Mouse (Mus musculus): Measurements from ENCODE around the gene Gm37240. TPM values are rescaled to one million over a fixed set of nuclear protein-coding genes. Genes with fewer than 3 reads are reported as not detected.

Gm37240 gene
- polyA plus RNA-seq, 1 experiment from 2014 or later: 0.52 TPM

- no peak overlapping the region for H3K9ac ChIP-seq (ENCODE audit: low read depth, low read length)
- H3K9me3 ChIP-seq (ENCODE audit: control insufficient read depth, low read length): no peaks in the 10 kb centered on the region
- H3K36me3 ChIP-seq (ENCODE audit: control insufficient read depth, insufficient read depth, low read length): no peaks in the 10 kb centered on the region
- H3K4me3 ChIP-seq (ENCODE audit: low read depth, low read length): no peak overlapping the region
- no peaks in the 10 kb centered on the region for H3K4me1 ChIP-seq (replicated peaks; ENCODE audit: control insufficient read depth, insufficient read depth, low read length)
- 75% methylated on average over 21 of the region's 21 CpGs for WGBS
- H3K4me2 ChIP-seq (replicated peaks; ENCODE audit: low read depth, low read length): no peak overlapping the region
- ATAC-seq (ENCODE audit: low FRiP score) (no peak), DNase-seq (ENCODE audit: low spot score) (no peak)
- H3K27ac ChIP-seq (ENCODE audit: low read depth, low read length): no peak overlapping the region
- H3K27me3 ChIP-seq (ENCODE audit: control insufficient read depth, insufficient read depth, low read length): no peaks in the 10 kb centered on the region
Observed at GRCm38 (mm10) chr3:85080882-85081558, 806.3 kb downstream of the Gm37240 start.

DNA sequence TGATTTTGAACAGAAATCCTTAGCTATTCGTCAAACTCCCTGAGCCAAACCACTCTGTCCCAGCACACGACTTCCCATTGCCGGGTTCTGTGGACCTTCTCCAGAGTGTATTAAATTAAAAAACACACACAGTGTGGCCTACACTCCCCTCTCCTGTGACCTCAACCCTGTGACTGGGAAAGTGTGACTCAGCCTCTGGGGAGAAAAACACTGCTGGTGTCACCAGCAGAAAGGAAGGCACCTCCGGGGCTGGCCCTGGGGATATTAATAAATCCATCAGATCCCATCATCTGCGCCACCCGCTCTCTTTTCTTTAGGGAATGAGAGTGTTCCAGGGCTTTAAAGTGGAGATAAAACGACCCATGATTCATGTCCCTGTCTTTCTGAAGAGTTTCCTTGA, 823.2 kb downstream of the Gm37240 start:
- DNase-seq (ENCODE audit: low spot score) (no peak), ATAC-seq (ENCODE audit: low FRiP score) (no peak)
- H3K4me2 ChIP-seq (replicated peaks; ENCODE audit: low read depth, low read length): no peak overlapping the region
- no peaks in the 10 kb centered on the region for H3K36me3 ChIP-seq (ENCODE audit: control insufficient read depth, insufficient read depth, low read length)
- no peak overlapping the region for H3K27ac ChIP-seq (ENCODE audit: low read depth, low read length)
- no peaks in the 10 kb centered on the region for H3K4me1 ChIP-seq (replicated peaks; ENCODE audit: control insufficient read depth, insufficient read depth, low read length)
- H3K9ac ChIP-seq (ENCODE audit: low read depth, low read length): no peak overlapping the region
- WGBS: 77% methylated on average over 7 of the region's 7 CpGs
- H3K9me3 ChIP-seq (ENCODE audit: control insufficient read depth, low read length): no peaks in the 10 kb centered on the region
- H3K4me3 ChIP-seq (ENCODE audit: low read depth, low read length): no peak overlapping the region
- no peaks in the 10 kb centered on the region for H3K27me3 ChIP-seq (ENCODE audit: control insufficient read depth, insufficient read depth, low read length)

DNA sequence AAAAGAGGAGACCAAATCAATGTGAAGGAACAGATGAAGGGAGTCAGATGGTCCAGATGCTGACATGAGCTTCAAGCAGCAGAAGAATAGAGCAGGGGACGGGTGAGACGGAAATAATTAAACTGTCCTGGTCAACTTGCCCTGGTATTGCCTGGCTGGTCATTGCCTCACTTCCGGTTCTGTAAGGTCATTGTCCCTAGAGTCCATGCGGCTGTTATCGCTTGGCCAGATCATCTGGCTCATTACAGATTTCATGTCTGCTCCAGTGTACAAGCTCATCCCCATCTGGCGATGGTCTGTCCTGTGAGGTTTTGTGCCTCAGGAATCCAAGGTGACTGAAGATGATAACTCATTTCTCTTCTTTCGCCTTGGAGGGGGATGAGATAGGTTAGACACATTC, 827.2 kb downstream of the Gm37240 start:
- no peak overlapping the region for H3K4me2 ChIP-seq (replicated peaks; ENCODE audit: low read depth, low read length)
- 93% methylated on average over 7 of the region's 7 CpGs for WGBS

DNA sequence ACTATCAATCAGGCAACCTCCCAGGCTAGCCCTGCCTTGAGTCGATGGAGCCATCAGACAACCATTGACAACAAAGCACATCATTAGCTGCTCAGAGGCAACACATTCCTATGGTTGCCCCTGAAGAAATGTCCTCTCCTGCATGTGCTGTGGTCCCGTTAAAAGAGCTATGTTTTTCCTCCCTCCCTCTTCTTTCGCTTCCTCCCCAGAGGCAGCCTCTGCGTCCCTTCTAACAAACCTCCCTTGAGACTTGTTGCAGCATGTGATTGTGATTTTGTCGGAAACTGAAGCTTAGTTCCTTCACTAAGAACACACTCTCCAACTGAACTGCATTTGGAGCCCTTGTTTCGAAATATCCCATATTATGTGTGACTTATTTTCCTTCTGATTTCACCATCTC, 830.1 kb downstream of the Gm37240 start:
- Histone ChIP-seq H3K36me3 (ENCODE audit: control insufficient read depth, insufficient read depth, low read length) (no peaks in the 10 kb centered on the region), H3K4me3 (ENCODE audit: low read depth, low read length) (no peak overlapping the region), H3K27ac (ENCODE audit: low read depth, low read length) (no peak overlapping the region), H3K27me3 (ENCODE audit: control insufficient read depth, insufficient read depth, low read length) (no peaks in the 10 kb centered on the region), H3K9me3 (ENCODE audit: control insufficient read depth, low read length) (no peaks in the 10 kb centered on the region), H3K4me2 (replicated peaks; ENCODE audit: low read depth, low read length) (no peak overlapping the region), H3K9ac (ENCODE audit: low read depth, low read length) (no peak overlapping the region), H3K4me1 (replicated peaks; ENCODE audit: control insufficient read depth, insufficient read depth, low read length) (no peaks in the 10 kb centered on the region)
- 78% methylated on average over 6 of the region's 6 CpGs for WGBS
- no peak for ATAC-seq (ENCODE audit: low FRiP score)
- no peak for DNase-seq (ENCODE audit: low spot score)

More for the DNA sequence above, 827.2 kb downstream of the Gm37240 start:
- Histone ChIP-seq H3K9ac (ENCODE audit: low read depth, low read length) (no peak overlapping the region), H3K4me1 (replicated peaks; ENCODE audit: control insufficient read depth, insufficient read depth, low read length) (no peaks in the 10 kb centered on the region), H3K27me3 (ENCODE audit: control insufficient read depth, insufficient read depth, low read length) (no peaks in the 10 kb centered on the region), H3K36me3 (ENCODE audit: control insufficient read depth, insufficient read depth, low read length) (no peaks in the 10 kb centered on the region), H3K9me3 (ENCODE audit: control insufficient read depth, low read length) (no peaks in the 10 kb centered on the region), H3K27ac (ENCODE audit: low read depth, low read length) (no peak overlapping the region), H3K4me3 (ENCODE audit: low read depth, low read length) (no peak overlapping the region)
- DNase-seq (ENCODE audit: low spot score): no peak
- ATAC-seq (ENCODE audit: low FRiP score): no peak

DNA sequence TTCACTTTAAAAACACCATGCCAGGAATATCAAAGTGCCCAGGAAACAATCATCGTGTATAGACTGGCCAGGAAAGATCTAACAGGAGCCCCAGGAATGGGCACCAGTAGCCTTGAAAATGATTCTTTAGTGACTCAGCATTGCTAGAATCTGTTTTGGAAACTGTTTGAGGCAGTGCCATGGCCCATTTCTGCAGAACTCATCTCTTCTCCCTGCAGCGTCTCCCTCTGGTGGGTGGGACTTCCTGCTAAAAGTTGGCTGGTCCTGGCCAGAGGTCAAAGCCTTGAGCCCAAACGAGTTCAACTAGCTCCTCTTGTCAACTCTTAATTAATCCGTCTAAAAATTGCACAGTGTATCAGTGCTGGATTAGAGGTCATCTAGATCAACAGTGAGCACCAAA, 833.8 kb downstream of the Gm37240 start:
- 80% methylated on average over 4 of the region's 4 CpGs for WGBS
- H3K4me3 ChIP-seq (ENCODE audit: low read depth, low read length): no peak overlapping the region
- no peaks in the 10 kb centered on the region for H3K27me3 ChIP-seq (ENCODE audit: control insufficient read depth, insufficient read depth, low read length)
- no peaks in the 10 kb centered on the region for H3K4me1 ChIP-seq (replicated peaks; ENCODE audit: control insufficient read depth, insufficient read depth, low read length)
- no peaks in the 10 kb centered on the region for H3K9me3 ChIP-seq (ENCODE audit: control insufficient read depth, low read length)
- no peak for ATAC-seq (ENCODE audit: low FRiP score)
- no peak overlapping the region for H3K27ac ChIP-seq (ENCODE audit: low read depth, low read length)
- DNase-seq (ENCODE audit: low spot score): no peak
- H3K4me2 ChIP-seq (replicated peaks; ENCODE audit: low read depth, low read length): no peak overlapping the region
- H3K36me3 ChIP-seq (ENCODE audit: control insufficient read depth, insufficient read depth, low read length): no peaks in the 10 kb centered on the region
- H3K9ac ChIP-seq (ENCODE audit: low read depth, low read length): no peak overlapping the region

GRCm38 (mm10) chr3:85052196-85052595, 835.1 kb downstream of the Gm37240 start:
- Histone ChIP-seq H3K27me3 (ENCODE audit: control insufficient read depth, insufficient read depth, low read length) (no peaks in the 10 kb centered on the region), H3K9ac (ENCODE audit: low read depth, low read length) (no peak overlapping the region), H3K9me3 (ENCODE audit: control insufficient read depth, low read length) (no peaks in the 10 kb centered on the region), H3K36me3 (ENCODE audit: control insufficient read depth, insufficient read depth, low read length) (no peaks in the 10 kb centered on the region), H3K4me1 (replicated peaks; ENCODE audit: control insufficient read depth, insufficient read depth, low read length) (no peaks in the 10 kb centered on the region), H3K4me3 (ENCODE audit: low read depth, low read length) (no peak overlapping the region), H3K4me2 (replicated peaks; ENCODE audit: low read depth, low read length) (no peak overlapping the region), H3K27ac (ENCODE audit: low read depth, low read length) (no peak overlapping the region)
- DNase-seq (ENCODE audit: low spot score) (no peak), ATAC-seq (ENCODE audit: low FRiP score) (no peak)
- 64% methylated on average over 1 of the region's 1 CpGs for WGBS

DNA sequence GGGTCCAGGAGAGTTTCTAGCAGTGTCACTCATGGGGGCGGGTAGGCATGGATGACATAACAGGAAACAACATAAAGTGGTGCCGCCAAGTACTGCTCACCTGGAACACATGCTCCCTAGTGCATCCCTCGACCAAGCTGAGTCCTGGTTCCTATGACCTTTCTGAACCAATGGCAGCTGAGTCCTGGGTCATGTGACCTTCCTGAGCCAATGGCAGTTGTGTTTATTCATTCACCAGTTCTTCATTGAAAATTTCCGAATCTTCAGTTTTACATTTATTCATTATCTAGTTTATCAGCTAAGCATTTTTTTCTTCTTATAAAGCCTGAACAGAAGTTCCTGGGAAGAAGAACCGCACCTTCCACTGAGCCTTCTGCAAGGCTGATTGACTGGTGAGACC, 838.7 kb downstream of the Gm37240 start:
- no peak overlapping the region for H3K27ac ChIP-seq (ENCODE audit: low read depth, low read length)
- H3K4me1 ChIP-seq (replicated peaks; ENCODE audit: control insufficient read depth, insufficient read depth, low read length): no peaks in the 10 kb centered on the region
- no peak overlapping the region for H3K4me2 ChIP-seq (replicated peaks; ENCODE audit: low read depth, low read length)
- WGBS: 87% methylated on average over 5 of the region's 5 CpGs
- ATAC-seq (ENCODE audit: low FRiP score) (no peak), DNase-seq (ENCODE audit: low spot score) (no peak)
- no peaks in the 10 kb centered on the region for H3K36me3 ChIP-seq (ENCODE audit: control insufficient read depth, insufficient read depth, low read length)
- H3K4me3 ChIP-seq (ENCODE audit: low read depth, low read length): no peak overlapping the region
- H3K9ac ChIP-seq (ENCODE audit: low read depth, low read length): no peak overlapping the region
- no peaks in the 10 kb centered on the region for H3K9me3 ChIP-seq (ENCODE audit: control insufficient read depth, low read length)
- H3K27me3 ChIP-seq (ENCODE audit: control insufficient read depth, insufficient read depth, low read length): no peaks in the 10 kb centered on the region

- Histone ChIP-seq H3K4me1 (replicated peaks; ENCODE audit: control insufficient read depth, insufficient read depth, low read length) (no peaks in the 10 kb centered on the region), H3K36me3 (ENCODE audit: control insufficient read depth, insufficient read depth, low read length) (no peaks in the 10 kb centered on the region), H3K27me3 (ENCODE audit: control insufficient read depth, insufficient read depth, low read length) (no peaks in the 10 kb centered on the region), H3K9me3 (ENCODE audit: control insufficient read depth, low read length) (no peaks in the 10 kb centered on the region), H3K27ac (ENCODE audit: low read depth, low read length) (no peak overlapping the region), H3K4me2 (replicated peaks; ENCODE audit: low read depth, low read length) (no peak overlapping the region), H3K9ac (ENCODE audit: low read depth, low read length) (no peak overlapping the region), H3K4me3 (ENCODE audit: low read depth, low read length) (no peak overlapping the region)
- WGBS: 90% methylated on average over 8 of the region's 8 CpGs
- ATAC-seq (ENCODE audit: low FRiP score): no peak
- DNase-seq (ENCODE audit: low spot score): no peak
Observed at GRCm38 (mm10) chr3:85043679-85044218, 843.6 kb downstream of the Gm37240 start.

- H3K27me3 ChIP-seq (ENCODE audit: control insufficient read depth, insufficient read depth, low read length): no peaks in the 10 kb centered on the region
- H3K4me1 ChIP-seq (replicated peaks; ENCODE audit: control insufficient read depth, insufficient read depth, low read length): no peaks in the 10 kb centered on the region
- ATAC-seq (ENCODE audit: low FRiP score) (no peak), DNase-seq (ENCODE audit: low spot score) (no peak)
- H3K36me3 ChIP-seq (ENCODE audit: control insufficient read depth, insufficient read depth, low read length): no peaks in the 10 kb centered on the region
- H3K9ac ChIP-seq (ENCODE audit: low read depth, low read length): no peak overlapping the region
- no peak overlapping the region for H3K27ac ChIP-seq (ENCODE audit: low read depth, low read length)
- WGBS: 96% methylated on average over 4 of the region's 4 CpGs
- H3K9me3 ChIP-seq (ENCODE audit: control insufficient read depth, low read length): no peaks in the 10 kb centered on the region
- H3K4me2 ChIP-seq (replicated peaks; ENCODE audit: low read depth, low read length): no peak overlapping the region
- H3K4me3 ChIP-seq (ENCODE audit: low read depth, low read length): no peak overlapping the region
Observed at GRCm38 (mm10) chr3:85042126-85042525, 845.2 kb downstream of the Gm37240 start.

All from hindbrain, embryonic 11.5 days (tissue).